Mouse (Mus musculus): ENCODE results near the gene Dab2ip. TPM values are rescaled to one million over a fixed set of nuclear protein-coding genes. Genes with fewer than 3 reads are reported as not detected.

The Dab2ip gene
- total RNA-seq, 2 experiments from 2014 or later, result 103 to 118 TPM

DNA sequence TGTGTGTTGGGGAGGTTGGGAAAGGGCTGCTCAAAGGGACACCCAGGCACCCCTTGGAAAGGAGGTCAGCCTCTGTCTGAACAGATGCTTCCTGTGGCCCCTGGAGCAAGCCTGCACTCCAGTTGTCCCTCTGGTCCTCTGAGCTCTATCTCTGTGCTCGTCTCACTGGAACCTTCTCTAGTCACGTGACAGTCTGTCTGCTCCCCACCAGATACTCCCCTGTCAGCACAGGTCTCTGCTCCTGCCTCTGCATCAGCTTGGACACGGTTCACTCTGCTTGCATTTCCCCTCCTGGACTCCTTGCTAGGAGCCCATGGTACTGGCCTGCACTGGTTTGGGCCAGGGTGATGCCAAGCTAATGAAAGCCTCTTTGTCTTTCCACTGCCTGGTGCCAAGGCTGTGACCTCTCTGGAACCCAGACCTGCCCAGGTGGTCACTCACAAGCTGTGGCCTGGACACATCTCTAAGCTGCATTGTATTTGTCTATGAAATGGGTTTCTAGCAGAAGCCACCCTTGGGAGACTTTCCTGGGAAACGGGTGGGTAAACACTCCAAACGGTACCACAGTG lies 1.1 kb upstream of the Dab2ip start:
- DNase-seq (ENCODE audit: extremely low spot score in 1 of 2, low spot score in 1 of 2), result no peak

DNA sequence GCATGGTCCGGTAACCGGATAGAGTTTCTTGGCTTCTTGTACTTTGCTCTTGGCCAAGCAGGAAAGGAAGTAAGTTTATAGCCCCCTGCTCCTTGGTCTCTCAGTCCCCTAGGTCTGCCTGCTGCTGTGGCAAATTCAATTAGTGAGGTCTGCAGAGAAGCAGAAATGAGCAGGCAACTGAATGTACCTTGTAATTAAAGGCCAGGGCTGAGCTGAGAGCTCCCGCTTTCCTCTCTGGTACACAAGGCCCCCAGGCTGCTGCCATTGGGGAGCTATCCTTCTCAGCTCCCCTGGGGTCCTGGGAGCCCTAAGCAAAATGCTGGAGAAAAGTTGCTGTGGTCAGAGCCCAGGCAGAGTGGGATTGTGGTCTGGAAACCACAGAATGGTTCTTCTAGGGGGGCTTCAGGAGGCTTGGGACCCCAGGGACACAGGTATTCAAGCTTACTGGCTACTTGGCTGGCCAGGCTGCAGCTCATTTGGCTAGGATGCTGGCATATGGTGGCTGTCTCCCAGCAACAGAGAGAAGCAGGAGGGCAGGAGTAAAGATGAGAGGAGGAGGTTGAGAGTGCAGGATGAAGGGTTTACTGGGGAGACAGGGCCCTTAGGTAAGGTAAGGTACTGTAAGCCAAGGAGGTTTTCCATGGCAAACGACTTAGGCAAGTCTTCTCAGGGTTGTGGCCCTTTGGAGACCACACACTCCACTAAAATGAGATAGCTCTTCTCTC lies 922 bp downstream of the Dab2ip start:
- DNase-seq (ENCODE audit: extremely low spot score in 1 of 2, low spot score in 1 of 2), result no peak

DNA sequence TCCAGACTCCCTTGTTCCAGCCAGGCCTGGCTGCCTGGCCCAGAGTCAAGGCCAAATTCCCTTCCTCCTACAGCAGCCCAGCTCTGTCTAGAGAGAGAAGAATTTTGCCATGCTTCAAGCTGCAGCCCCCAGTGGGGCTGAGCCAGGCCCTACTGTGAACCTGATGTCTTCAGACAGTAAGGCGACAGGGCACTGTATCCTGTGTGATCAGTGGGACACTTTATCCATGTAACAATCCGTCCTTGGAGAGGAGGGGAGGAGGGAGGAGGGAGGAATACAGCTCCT lies 1.4 kb downstream of the Dab2ip start:
- no peak for DNase-seq (ENCODE audit: extremely low spot score in 1 of 2, low spot score in 1 of 2)

DNA sequence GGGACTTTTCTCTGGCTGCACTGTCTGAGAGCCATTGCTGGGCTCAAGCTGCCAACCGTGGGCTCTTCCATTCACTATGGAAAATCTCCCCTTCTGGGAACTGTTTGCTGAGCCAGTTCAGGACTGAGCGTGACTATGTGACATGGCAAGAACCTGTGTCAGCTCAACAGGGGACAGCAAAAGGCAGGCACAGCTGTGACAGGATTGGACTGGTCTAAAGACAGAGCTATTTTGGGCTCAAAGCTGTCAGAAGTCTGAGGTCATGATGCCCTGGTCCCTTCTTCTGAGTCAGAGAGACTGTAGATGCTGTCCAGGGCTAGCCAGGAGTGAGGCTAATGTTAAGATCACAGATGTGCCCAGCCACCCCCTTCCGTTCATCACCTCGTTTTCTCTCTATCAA lies 5.7 kb downstream of the Dab2ip start:
- no peak for DNase-seq (ENCODE audit: extremely low spot score in 1 of 2, low spot score in 1 of 2)

DNA sequence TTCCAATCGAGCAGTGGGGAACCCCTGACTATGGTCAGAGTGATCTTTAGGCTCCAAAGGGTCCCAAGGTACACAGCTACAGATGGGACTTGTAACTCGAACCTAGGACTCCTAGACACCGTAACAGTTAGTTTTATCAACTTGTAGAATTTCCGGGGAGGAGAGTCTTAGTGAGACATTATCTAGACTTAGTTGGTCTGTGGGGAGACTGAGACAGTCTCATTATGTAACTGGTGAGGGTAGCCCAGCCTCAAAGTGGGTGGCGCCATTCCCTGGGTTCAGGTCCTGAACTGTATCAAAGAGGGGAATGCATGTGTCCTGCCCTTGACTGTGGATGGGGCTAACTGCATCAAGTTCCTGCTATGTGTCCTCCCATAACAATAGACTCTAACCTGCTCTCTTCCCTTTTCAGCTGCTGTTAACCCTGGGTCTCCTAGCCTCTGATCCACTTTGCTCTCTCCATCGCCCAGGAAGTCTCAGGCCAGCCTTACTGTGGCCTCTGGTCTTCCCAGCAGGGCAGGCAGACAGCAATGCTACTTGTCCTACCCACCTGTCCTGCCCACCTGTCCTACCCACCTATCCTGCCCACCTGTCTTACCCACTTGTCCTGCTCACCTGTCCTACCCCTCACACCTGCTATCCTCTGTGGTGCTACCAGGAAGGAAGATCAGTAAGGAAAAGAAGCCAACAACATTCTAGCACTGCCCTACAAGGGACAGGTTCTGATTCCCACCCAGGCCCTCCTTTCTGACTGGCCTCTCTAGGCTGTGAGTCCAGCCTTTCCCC lies 7.2 kb downstream of the Dab2ip start:
- DNase-seq (ENCODE audit: extremely low spot score in 1 of 2, low spot score in 1 of 2), result no peak

DNA sequence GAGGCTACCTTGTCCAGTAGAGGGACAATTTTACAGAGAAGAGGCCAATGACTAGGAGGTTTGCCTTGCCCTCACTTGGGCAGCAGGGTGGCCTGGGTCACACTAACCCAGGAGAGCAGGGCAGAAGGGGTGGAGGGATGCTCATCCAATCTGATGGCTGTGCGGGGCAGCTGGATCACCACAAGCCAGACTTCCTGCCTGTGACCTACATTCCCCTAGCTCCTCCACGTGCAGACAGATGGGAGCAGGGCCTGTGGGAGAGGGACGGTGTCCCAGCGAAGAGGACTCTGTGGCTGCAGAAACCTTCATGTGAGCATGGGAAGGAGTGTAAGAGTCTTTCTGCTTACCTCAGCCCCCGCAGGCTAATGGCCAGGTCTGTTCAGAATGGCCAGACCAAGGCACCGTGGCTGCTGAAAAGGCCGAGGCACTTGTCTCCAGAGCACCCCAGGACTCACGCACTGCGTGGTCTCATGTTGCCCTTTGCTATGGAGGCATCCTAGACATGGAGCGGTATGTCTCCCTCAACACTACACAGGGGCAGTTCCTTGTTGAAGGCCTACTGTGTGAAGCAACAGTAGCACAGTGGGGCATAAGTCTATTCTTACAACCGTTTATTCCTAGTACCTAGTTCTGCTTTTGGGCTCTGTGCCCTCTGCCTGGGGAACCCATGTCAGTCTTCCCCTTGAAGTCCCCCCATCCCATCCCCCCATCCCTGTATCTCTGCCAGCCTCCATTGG lies 9.1 kb downstream of the Dab2ip start:
- DNase-seq (ENCODE audit: extremely low spot score in 1 of 2, low spot score in 1 of 2), result no peak

DNA sequence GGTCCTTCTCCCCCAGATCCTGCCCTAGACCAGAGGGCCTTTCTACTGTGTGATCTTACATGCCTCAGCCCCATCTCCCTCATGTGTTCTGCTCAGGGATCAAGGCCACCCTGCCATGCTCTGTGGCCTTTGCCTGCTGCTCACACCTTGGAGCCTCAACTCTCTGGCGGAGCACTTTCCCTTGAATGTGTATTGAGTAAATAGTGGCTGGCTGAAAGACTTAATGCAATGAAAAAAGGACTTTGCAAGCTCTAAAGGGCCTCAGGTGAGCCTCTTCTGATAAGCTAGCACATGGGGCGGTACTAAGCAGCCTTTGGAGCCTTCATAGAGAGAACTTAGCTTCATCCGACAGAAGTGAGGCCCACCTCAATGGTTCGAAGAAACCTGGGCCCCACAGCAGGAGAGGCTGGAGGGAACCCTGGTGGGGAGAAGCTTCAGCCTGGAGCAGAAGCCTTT lies 9.7 kb downstream of the Dab2ip start:
- DNase-seq (ENCODE audit: extremely low spot score in 1 of 2, low spot score in 1 of 2), result no peak

DNA sequence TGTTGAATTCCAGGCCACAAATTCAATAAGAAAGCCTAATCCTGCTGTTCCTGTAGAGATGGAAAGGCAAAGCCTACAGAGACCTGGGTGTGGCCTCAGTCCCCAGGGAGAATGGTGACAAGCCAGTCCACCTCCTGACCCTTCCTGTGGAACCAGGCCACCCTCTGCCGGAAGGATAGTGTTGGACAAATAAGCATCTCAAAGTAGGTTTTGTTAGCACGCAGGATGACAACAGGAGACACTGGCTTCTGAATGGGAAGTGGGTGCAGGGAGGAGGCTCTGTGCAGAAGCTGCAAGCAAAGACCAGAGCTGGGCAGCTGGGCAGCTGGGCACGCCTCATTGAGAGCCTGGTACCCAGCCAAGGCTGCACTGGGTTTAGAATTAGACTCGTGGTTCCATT lies 12.7 kb downstream of the Dab2ip start:
- DNase-seq (ENCODE audit: extremely low spot score in 1 of 2, low spot score in 1 of 2), result no peak

DNA sequence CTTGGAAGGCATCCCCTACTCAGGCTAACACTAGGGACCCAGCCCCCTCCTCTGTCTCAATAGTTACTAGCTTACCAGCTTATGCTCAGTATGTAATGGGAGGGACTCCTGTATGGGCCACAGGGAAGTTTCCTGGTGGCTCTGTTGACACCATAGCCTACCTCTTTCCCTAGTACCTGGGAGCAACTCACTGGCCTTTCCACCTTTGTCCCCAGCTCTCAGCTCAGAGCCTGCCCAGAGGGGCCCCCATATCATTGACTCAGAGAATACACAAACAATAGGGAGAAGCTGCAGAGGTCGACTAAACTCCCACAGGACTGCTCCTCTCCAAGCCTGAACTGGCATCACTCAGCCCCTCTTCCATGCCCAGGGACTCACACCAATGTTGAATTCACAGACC lies 16.6 kb downstream of the Dab2ip start:
- DNase-seq (ENCODE audit: extremely low spot score in 1 of 2, low spot score in 1 of 2), result no peak

DNA sequence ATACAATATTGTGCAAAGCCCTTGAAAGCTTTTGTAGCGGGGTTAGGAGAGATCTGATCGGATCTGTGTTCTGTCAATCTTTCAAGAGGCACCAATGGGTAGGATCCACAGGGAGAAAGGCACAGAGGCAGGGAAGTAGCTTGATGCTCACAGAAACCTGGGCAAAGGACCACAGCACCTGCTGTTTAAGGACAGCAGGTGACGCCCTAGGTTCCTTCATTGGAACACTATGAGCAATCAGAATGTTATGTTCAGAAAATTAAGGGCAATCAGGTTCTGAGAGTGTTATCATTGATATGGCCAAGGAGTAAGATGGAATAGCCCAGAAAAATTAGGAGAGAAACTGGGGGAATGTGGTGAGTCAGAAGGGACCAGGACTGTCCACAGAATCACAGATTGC lies 18.6 kb downstream of the Dab2ip start:
- DNase-seq (ENCODE audit: extremely low spot score in 1 of 2, low spot score in 1 of 2), result no peak

DNA sequence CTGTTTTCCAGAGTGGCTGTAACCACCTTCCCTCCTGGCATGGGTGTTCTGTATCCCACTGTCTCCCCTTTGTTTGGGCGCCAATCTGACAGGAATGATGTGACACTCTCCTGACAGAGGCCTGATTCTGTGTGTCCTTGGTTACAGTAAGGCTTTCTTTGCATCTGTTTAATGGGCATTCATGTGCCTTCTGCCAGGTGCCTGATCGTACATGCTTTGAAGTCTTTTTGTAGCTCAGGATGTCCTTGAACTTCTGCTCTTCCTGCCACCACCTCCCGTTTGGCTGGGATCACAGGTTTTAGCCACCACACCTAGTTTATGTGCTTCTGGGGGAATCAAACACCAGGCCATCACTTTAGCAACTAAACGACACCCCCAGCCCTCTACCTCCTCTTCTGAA lies 22.0 kb downstream of the Dab2ip start:
- DNase-seq (ENCODE audit: extremely low spot score in 1 of 2, low spot score in 1 of 2), result no peak

DNA sequence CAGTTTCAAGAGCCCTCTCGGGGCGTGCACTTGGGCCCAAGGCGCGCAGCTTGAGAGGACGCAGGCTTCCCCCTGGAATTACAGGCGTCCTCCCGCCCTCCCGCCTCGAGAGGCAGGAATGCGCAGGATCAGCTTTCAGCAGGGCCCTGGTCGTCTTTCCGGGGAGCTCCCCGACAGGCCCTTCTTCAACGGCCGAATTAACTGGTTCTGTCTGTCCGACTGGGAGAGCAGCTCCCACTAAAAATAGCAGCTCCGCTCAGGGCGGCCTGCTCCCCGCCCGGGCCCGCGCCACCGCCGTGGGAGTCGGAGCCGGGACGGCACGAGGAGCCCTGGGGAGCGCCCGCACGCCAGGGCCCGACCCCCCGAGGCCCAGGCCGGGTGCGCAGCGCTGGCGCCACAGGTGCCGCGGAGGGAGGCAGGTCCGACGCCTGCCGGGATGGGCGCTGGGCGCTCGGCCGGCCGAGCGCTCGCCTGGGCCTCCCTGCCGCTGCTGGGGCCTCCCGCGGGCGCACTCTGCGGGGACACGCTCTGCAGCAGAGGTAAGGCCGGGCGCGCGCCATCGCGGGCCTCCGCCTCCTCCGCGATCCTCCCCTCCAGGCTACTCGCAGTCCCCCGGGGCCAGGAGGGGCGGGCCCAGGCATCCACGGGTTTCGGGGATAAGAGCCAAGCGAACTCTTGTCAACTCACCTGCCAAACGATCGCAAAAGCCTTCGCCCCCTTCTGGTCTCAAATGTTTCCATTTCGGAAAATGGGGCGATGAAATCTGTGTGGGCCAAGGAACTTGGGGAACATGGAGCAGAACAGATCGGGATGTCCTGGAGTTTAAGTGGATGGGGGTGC lies 23.7 kb downstream of the Dab2ip start:
- DNase-seq (ENCODE audit: extremely low spot score in 1 of 2, low spot score in 1 of 2), result no peak

DNA sequence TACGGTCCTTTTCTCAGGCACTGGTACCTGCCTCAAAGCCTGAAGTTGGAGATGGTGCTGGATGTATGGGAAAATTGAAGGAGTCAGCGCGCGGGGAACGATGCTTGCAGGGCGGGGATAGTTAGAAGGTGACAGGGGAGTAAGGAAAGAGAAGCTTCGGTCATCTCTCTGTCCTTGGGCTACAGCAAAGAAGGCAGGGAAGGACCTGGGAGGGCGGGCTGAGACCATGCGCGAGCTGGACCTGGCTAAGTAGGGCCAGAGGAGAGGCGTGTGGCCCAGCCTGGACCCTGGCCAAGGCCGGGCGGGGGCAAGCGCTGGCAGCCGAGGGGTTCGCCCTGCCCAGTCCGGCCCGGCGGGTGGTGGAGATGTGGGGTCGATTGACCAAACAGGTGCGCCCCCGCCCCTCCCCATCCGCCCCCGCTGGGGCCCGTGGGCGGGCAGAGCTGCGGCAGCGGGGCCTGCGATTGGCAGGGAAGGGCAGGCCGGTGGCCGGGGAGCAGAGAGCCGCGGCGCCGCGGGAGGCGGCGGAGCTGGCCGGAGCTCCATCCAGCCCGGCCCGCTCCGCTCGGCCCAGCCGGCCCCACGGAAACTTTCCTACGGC lies 24.4 kb downstream of the Dab2ip start:
- peak in 1 of 2 experiments; percentile 38 for DNase-seq (ENCODE audit: extremely low spot score in 1 of 2, low spot score in 1 of 2)

DNA sequence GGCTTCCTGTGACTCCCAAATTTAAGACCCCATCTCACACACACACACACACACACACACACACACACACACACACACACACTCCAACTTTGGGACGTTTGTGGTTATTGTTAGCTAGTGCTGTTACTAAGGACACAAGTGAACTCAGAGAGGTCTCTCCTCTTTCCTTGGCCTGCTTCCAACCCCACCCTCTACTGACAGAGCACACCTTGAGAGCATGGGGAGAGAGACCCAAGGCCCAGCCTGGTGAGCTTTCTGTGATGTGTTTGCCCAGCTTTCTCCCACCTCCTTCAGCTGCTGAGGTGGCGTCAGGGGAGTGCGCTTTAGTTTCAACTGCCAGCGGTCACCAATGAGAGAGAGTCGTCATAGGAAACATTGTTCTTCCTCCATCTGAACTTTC lies 25.3 kb downstream of the Dab2ip start:
- DNase-seq (ENCODE audit: extremely low spot score in 1 of 2, low spot score in 1 of 2), result no peak

DNA sequence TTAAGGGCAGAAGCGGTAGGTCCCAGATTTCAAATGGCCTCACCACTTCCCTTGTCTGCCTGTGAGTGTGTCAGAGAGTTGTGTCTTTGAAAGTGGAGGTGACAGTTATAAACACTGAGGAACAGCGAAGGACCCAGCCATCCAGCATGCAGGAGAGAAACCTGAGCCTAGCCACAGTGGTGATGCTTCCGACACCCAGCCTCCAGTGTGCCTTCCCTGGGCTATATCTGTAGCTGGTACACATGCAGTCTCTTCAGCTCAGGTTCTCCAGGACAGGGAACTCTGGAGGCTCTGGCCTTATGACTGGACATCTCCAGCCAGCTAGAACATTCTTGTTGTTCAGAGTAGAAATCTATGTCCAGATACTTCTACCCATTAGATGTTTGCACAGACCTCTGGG lies 25.9 kb downstream of the Dab2ip start:
- no peak for DNase-seq (ENCODE audit: extremely low spot score in 1 of 2, low spot score in 1 of 2)

DNA sequence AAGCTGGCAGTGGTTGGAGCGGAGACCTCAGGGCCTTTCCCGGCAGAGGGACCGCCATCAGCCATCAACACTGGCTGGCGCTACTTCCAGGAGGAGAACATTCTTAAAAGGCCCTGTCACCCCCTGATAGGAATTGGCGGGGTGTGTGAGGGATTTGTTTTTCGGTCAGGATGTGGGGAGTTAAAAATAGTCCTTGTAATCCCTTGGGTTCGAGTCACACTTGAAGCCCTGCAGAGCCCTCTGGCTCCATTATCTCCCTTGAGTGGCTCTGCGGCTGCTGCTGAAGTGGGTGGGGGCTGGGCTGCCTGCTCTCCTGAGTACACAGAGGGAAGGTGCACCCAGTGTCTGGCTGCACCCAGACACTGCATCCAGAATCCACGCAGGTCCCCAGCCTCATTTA lies 30.3 kb downstream of the Dab2ip start:
- DNase-seq (ENCODE audit: extremely low spot score in 1 of 2, low spot score in 1 of 2), result no peak

DNA sequence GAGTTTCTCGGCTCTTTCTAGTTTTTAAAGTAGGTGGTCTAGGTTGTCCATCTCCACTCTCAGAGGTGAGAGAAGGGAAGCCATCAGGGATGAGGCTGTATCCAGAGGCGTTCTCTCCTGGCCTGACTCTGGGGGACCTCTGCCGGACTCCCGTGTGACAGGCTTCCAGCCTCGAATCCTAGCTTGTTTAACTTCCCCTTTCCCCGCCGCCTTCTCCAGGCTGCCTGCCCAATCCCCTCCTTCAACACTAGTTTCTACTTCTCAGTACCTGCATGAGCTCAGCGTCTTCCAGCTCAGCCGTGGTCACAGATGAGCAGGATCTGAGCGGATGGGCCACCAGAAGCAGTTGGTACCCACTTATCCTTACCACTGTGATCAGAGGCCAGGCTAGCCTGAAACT lies 31.3 kb downstream of the Dab2ip start:
- no peak for DNase-seq (ENCODE audit: extremely low spot score in 1 of 2, low spot score in 1 of 2)

DNA sequence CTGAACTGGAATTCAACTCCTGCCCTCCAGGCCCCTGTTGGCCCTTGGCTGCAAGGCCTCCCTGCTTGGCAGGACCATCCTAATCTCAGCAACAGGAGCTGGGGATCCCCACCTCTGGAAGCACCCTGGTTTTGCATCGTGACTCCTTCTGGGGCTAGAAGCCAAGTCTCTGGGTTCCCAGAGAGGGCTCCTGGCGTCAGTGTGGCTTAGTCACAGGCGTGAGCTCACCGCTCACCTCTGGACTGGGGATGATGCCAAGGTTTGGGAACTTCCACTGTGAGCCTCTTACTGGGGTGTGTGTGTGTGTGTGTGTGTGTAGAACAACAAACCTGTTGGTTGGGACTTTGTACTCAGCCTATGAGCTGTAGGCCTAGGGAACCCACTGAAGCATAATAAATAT lies 31.7 kb downstream of the Dab2ip start:
- no peak for DNase-seq (ENCODE audit: extremely low spot score in 1 of 2, low spot score in 1 of 2)

DNA sequence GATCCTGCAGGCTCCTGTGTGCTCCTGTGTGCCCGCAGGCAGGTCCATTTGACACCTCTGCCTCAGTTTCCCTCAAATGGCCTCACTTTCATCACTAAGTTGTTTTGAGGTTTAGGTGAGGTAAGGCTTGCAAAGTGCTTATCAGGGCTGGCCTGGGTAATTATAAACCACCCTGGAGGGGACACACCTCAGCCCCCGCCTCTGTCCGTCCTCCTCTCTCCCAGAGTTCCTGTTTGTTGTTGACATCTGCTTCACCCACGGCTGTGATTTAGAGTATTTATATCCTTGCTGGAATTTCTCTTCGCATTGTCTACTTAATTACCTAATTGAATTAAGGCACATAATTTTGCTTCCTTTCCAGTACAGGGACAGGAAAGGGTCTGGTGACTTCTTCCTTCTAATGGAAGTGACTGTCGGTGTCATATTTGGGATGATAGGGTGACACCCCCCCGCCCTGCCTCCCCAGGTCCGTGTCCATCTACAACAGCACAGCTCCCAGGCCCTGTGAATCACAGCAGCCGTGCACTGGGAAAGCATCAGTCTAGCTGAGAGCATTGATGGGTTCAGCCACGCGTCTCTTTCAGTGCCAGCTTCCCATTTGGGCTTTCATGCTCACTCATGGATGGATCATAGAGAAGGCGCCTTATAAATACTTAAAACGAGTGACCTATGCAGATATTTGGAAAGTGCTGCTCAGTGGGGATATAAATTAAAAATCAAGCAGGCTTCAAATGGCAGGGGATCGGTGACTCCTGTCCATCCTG lies 34.1 kb downstream of the Dab2ip start:
- no peak for DNase-seq (ENCODE audit: extremely low spot score in 1 of 2, low spot score in 1 of 2)
